Comparison of ENCODE assay signal across 7 mouse cellular contexts in genomic region chr11:68871748-68872147, GRCm38 (mm10). TPM values are rescaled to one million over a fixed set of nuclear protein-coding genes. Genes with fewer than 3 reads are reported as not detected.
DNase-seq lines count a peak whose midpoint lies in the region; ATAC-seq and TF ChIP-seq lines count a peak whose summit lies in the region.

Ndel1 (minus strand) TSS chr11:68871858.

- peak within 1 kb of the TSS; percentile 11; the same call in 1 of the 2 replicates for H3K4me3 ChIP-seq in E14TG2a.4 (replicated peaks; ENCODE audit: low read length)
- no peak within 1 kb of the TSS for H3K4me3 ChIP-seq in forebrain, postnatal 0 days (ENCODE audit: low read depth, low read length)
- no peak within 1 kb of the TSS for H3K4me3 ChIP-seq in hindbrain, embryonic 12.5 days
- H3K4me3 ChIP-seq in macrophage (ENCODE audit: inconsistent target), result no peak within 1 kb of the TSS; the same call in 1 of the 2 replicates

- TF ChIP-seq CTCF in E14TG2a.4 (conservative IDR thresholded peaks at IDR 0.05; ENCODE audit: low read length), result no peak
- no peak for TF ChIP-seq CTCF in forebrain, postnatal 0 days (IDR thresholded peaks at IDR 0.05; ENCODE audit: low read depth)

- no peak within 1 kb of the TSS for H3K4me2 ChIP-seq in forebrain, postnatal 0 days (ENCODE audit: low read depth)
- H3K4me2 ChIP-seq in hindbrain, embryonic 12.5 days (replicated peaks), result no peak within 1 kb of the TSS

- H3K27me3 ChIP-seq in E14TG2a.4 (ENCODE audit: insufficient read depth, low read length), result no peaks in the 10 kb centered on the region
- H3K27me3 ChIP-seq in forebrain, postnatal 0 days (ENCODE audit: insufficient read depth, low read length), result no peaks in the 10 kb centered on the region
- no peaks in the 10 kb centered on the region for H3K27me3 ChIP-seq in hindbrain, embryonic 12.5 days

- DNase-seq in adrenal gland, adult 2 months, result peak; percentile 93
- no peak for DNase-seq in forebrain, postnatal 0 days
- no peak for DNase-seq in left cerebral cortex, adult 8-10 months (ENCODE audit: low spot score in 2 of 2)
- peak; percentile 31 for DNase-seq in urinary bladder, postnatal 25 days (ENCODE audit: low spot score)

- H3K4me1 ChIP-seq in E14TG2a.4 (replicated peaks; ENCODE audit: low read depth, low read length), result peaks cover 22% of the 10 kb centered on the region
- no peaks in the 10 kb centered on the region for H3K4me1 ChIP-seq in forebrain, postnatal 0 days (ENCODE audit: insufficient read depth)
- H3K4me1 ChIP-seq in hindbrain, embryonic 12.5 days, result no peaks in the 10 kb centered on the region

- WGBS in forebrain, postnatal 0 days, result 72% methylated on average over 6 of the region's 6 CpGs
- 68% methylated on average over 6 of the region's 6 CpGs for WGBS in hindbrain, embryonic 12.5 days
- 0% methylated on average over 6 of the region's 6 CpGs for WGBS in macrophage (ENCODE audit: missing documents)

- peaks cover 16% of the 10 kb centered on the region; the same call in 1 of the 2 replicates for H3K79me2 ChIP-seq in macrophage (ENCODE audit: inconsistent target)

- H3K9ac ChIP-seq in forebrain, postnatal 0 days, result no peak within 1 kb of the TSS
- H3K9ac ChIP-seq in hindbrain, embryonic 12.5 days, result no peak within 1 kb of the TSS

- no peak within 1 kb of the TSS for H3K27ac ChIP-seq in forebrain, postnatal 0 days (ENCODE audit: low read depth, low read length)
- no peak within 1 kb of the TSS for H3K27ac ChIP-seq in hindbrain, embryonic 12.5 days
- peak within 1 kb of the TSS; percentile 62 for H3K27ac ChIP-seq in macrophage

- no peaks in the 10 kb centered on the region for H3K9me3 ChIP-seq in E14TG2a.4 (ENCODE audit: low read length)
- no peaks in the 10 kb centered on the region for H3K9me3 ChIP-seq in forebrain, postnatal 0 days (ENCODE audit: low read length)
- H3K9me3 ChIP-seq in hindbrain, embryonic 12.5 days (replicated peaks), result no peaks in the 10 kb centered on the region

- no peak for ATAC-seq in forebrain, postnatal 0 days
- no peak for ATAC-seq in hindbrain, embryonic 12.5 days (ENCODE audit: low FRiP score)

- H3K36me3 ChIP-seq in E14TG2a.4 (ENCODE audit: insufficient read depth, low read length), result no peaks in the 10 kb centered on the region
- H3K36me3 ChIP-seq in forebrain, postnatal 0 days (ENCODE audit: insufficient read depth), result no peaks in the 10 kb centered on the region
- no peaks in the 10 kb centered on the region for H3K36me3 ChIP-seq in hindbrain, embryonic 12.5 days
- no peaks in the 10 kb centered on the region for H3K36me3 ChIP-seq in macrophage (ENCODE audit: inconsistent target)

RNA-seq across cellular contexts. Expression of gene Ndel1, which starts in this region (rescaled TPM):
- 10 to 100 TPM; 60.6 to 98.0 TPM for total RNA-seq in adrenal gland, adult 2 months (2021)
- 156 and 186 TPM in 2 replicates for polyA plus RNA-seq in adrenal gland, adult 2 months (2012; rRNA removed)
- 87.7 and 91.7 TPM in 2 replicates for total RNA-seq in forebrain, postnatal 0 days (2014; rRNA removed)
- polyA plus RNA-seq in forebrain, postnatal 0 days (2015; fragmentation: Nextera tagmentation; extraction: Ambion mirVana), result 111 and 113 TPM in 2 replicates
- polyA plus RNA-seq in hindbrain, embryonic 12.5 days (2016; fragmentation: Nextera tagmentation; extraction: Ambion mirVana), result 76.2 and 77.1 TPM in 2 replicates
- total RNA-seq in left cerebral cortex, adult 8-10 months (2022), result 100 to 1,000 TPM in 3 of 4 experiments, 10 to 100 TPM in 1; 95.2 to 113 (median 110) TPM
- 100 to 1,000 TPM in 20 of 26 experiments, 10 to 100 TPM in 6; 82.6 to 322 (median 136) TPM for total RNA-seq in macrophage (2018; cell fraction: chromatin; rRNA removed)
- total RNA-seq in macrophage (2018; cell fraction: cytosol; rRNA removed), result 100 to 1,000 TPM in 8 of 26 experiments, 10 to 100 TPM in 18; 56.9 to 134 (median 72.2) TPM
- total RNA-seq in macrophage (2018; cell fraction: nucleus; rRNA removed), result 100 to 1,000 TPM in 15 of 26 experiments, 10 to 100 TPM in 11; 62.4 to 248 (median 110) TPM
- polyA plus RNA-seq in macrophage (2018), result 52.9 to 132 TPM (median 60.1 TPM) in 3 replicates

Comparison
In these comparisons a context has a peak if more than half of its experiments do, and no peak if none do; other contexts are left out.
1. DNase-seq: peak in adrenal gland, adult 2 months (single experiment) and urinary bladder, postnatal 25 days (single experiment); none in forebrain, postnatal 0 days (single experiment) and left cerebral cortex, adult 8-10 months (0 of 2).